Mouse (Mus musculus): ENCODE measurements around the gene Gm11634.
"Not testable (repeated sequence)": the region's sequence is repeated elsewhere in the genome, so short reads cannot be mapped to it uniquely, and the experiment has no call there.

The Gm11634 gene

DNA sequence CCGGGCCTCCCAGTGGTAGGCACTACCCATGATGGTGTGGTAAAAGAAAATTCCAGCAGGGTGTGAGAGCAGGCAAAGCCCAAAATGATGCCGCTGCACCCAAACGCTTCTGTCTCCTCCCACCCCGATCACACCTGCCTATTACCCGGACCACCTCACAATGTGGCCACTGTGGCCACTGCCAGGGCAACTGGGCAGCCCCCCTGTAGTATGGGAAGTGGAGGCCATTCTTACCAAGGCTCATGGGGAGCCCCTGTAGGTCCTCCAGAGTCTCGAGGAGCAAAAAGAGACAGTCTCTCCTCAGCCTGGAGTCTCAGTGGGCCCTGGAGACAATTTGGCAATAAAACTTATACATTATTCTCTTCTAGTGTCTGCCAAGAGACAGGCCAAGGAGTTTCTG is at the start of gene Gm11634:
Gene Gm11634, minus strand, starts transcription at position 101 of the 400 bp plus-strand sequence.
- no peak for DNase-seq

DNA sequence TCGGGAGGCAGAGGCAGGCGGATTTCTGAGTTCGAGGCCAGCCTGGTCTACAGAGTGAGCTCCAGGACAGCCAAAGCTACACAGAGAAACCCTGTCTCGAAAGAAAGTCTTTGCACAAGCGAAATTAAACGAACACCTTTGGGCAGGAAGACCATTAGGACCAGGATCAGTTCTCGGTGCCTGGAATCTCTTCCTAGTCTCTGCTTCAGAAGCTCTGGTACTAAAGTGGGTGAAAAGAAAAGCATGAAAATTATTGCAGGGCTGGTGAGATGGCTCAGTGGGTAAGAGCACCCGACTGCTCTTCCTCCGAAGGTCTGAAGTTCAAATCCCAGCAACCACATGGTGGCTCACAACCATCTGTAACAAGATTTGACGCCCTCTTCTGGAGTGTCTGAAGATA is 48.0 kb upstream of the Gm11634 start:
- DNase-seq, result not testable (repeated sequence)

DNA sequence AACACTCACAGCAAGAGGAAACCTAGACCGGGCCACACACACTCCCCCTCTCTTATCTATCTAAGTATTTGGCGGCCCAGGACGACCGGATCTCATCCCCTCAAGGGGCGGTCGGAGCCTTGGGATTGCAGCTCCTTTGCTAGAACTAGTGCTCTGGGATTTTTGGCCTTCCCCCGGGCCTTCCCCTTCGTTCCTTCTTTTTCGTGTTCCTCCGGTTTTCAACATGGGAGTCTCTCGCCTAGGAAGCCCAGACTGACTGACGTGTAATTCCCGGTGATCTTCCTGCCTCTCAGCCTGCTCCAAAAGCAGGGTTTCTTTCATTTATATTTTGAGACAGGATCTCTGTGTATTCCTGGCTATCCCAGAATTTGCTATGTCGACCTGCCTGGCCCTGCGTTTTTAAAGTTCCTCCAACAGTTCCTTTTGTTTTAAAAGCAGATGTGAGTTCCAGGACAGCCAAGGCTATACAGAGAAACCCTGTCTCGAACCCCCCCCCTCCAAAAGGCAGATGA is 47.3 kb upstream of the Gm11634 start:
- not testable (repeated sequence) for DNase-seq

DNA sequence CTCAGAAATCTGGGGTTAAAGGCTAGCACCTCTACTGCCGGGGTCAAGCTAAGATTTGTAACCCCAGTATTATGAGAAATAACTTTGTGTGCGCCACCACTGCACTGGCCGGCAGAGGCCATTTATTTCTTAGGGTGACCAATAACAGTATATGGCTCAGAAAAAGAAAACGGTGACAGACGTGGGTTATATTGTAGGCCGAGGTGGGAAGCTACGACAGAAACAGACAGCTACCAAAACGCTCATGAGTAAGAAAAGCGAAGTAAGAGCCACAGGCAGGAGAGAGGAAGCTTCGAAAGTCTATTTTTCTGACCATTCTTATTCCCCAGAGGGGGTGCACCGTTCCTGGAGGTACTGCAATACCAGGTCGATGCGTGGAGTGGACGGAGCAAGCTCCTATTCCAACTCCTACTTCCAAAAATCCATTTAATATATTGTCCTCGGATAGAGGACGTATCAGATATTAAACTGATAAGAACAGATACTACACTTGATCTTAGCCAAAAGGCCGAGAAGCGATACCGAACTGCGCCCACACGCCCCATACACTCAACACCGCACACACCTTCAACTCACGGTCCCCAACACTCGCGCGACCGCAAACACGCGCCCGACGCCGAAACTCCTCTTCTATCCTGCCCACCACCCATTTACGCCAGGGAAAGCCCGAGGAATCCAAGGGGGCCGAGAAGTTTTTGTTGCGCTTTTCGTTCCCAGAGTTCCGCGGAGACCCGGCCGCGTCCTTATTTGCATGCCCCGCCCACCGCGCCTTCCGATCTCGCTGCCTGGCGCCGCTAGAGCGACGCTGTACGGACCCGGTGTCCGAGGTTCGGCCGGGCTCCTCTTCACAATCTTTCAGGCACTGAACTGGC is 46.6 kb upstream of the Gm11634 start:
- peak; percentile 67 for DNase-seq

DNA sequence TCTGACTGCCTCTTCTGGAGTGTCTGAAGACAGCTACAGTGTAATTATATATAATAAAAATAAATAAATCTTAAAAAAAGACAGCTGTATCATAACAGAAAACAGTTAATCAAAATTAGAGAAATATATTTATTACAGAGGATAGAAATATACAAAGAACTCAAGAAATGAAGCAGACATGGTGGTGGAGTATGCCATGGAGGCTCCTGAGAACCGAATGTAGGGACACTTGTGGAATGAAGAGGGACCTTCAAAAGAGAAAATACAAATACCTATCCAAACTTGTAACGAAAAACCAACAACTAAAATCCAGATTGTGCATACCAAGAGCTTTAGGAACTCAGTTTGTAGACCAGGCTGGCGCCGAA is 46.0 kb upstream of the Gm11634 start:
- not testable (repeated sequence) for DNase-seq

DNA sequence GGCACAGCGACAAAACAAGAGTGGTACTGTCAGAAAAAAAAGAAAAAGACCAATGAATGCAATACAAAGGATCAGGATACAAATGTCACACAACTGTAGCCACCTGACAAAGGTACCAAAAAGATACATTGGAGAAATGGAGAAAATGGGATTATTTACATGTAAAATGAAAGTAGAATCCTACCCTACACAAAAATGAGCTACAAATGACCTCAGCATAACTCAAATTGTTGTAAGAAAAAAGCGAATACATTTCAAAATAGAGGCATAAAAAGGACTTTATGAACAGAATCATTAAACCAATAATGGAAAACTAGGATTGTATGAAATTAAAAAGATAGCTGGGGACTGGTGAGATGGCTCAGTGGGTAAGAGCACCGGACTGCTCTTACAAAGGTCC is 45.5 kb upstream of the Gm11634 start:
- no peak for DNase-seq

DNA sequence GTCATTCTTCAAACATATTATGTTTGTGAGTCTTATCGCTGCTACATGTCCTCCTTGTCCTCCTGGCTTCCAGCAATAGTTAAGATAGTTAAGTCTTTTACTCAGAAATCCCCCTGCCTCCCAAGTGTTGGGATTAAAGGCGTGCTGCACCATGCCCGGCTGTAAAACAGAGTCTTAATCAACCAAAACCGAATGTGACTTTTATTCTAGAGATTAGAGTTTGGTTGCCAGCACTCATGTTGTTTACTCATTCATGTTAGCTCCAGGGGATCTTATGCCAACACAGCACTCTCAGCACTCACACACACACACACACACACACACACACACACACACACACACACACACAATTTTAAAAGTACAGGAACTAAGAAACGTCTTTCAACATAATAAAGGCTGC is 43.9 kb upstream of the Gm11634 start:
- no peak for DNase-seq

DNA sequence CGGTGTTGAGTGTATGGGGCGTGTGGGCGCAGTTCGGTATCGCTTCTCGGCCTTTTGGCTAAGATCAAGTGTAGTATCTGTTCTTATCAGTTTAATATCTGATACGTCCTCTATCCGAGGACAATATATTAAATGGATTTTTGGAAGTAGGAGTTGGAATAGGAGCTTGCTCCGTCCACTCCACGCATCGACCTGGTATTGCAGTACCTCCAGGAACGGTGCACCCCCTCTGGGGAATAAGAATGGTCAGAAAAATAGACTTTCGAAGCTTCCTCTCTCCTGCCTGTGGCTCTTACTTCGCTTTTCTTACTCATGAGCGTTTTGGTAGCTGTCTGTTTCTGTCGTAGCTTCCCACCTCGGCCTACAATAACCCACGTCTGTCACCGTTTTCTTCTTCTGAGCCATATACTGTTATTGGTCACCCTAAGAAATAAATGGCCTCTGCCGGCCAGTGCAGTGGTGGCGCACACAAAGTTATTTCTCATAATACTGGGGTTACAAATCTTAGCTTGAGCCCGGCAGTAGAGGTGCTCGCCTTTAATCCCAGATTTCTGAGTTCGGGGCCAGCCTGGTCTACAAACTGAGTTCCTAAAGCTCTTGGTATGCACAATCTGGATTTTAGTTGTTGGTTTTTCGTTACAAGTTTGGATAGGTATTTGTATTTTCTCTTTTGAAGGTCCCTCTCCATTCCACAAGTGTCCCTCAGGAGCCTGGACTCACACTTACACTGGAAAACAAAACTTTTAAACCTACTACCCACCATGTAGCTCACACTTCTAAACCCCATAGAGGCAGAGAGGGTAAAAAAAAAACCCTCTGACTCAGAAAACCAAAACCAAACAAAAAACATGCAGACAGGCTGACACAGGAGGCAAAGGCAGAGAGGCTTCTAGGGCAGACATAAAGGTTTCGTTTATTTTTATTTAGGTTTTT is 42.9 kb upstream of the Gm11634 start:
- DNase-seq, result not testable (repeated sequence)

DNA sequence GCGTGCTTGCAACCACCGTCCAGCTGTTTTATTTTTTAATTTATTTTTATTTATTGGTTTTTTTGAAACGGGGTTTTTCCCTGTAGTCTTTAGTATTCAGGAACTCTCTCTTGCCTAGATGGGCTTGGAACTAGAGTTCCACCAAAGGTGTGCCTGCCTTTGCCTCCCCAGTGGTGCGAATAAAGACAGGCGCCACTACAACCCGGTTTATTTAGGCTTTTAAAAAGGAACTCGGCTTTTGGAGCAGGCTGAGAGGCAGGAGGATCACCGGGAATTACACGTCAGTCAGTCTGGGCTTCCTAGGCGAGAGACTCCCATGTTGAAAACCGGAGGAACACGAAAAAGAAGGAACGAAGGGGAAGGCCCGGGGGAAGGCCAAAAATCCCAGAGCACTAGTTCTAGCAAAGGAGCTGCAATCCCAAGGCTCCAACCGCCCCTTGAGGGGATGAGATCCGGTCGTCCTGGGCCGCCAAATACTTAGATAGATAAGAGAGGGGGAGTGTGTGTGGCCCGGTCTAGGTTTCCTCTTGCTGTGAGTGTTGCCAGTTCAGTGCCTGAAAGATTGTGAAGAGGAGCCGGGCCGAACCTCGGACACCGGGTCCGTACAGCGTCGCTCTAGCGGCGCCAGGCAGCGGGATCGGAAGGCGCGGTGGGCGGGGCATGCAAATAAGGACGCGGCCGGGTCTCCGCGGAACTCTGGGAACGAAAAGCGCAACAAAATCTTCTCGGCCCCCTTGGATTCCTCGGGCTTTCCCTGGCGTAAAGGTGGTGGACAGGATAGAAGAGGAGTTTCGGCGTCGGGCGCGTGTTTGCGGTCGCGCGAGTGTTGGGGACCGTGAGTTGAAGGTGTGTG is 42.0 kb upstream of the Gm11634 start:
- peak; percentile 82 for DNase-seq

DNA sequence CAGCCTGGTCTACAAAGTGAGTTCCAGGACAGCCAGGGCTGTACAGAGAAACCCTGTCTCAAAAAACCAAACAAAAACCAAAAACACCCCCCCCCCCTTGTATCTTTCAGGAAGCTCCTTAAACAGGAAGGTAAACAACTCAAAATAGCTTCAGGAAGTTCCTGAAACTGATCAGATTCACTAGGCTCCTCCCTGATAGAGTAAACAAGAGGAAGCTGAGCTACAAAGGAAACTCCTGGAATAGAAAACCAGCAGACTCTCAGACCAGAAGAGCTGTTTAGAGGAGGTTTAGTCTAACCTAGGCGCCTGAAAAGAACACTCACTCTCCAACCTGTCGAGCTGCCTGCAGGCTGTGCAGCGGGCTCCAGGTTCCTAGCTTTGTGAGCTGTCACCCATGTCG is 40.7 kb upstream of the Gm11634 start:
- no peak for DNase-seq

DNA sequence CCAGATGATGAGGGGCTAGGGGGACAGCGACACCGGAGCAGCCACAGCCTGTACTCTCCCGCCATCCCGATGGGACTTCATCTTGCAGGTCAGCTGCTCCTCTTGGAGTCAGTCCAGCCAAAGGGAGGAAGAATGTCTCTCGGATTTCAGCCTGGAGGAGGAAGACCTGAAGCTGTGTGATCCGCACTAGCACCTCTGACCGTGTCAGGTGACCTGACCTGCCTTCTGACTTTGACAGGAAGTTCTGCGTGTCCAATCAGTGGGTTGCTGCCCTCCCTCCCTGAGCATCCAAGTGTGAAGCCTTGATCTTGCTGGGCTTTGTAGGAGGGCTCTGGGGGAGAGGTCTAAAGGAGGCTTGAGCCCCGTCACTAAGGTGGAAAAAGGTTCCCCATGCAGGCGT is 36.6 kb upstream of the Gm11634 start:
- no peak for DNase-seq

DNA sequence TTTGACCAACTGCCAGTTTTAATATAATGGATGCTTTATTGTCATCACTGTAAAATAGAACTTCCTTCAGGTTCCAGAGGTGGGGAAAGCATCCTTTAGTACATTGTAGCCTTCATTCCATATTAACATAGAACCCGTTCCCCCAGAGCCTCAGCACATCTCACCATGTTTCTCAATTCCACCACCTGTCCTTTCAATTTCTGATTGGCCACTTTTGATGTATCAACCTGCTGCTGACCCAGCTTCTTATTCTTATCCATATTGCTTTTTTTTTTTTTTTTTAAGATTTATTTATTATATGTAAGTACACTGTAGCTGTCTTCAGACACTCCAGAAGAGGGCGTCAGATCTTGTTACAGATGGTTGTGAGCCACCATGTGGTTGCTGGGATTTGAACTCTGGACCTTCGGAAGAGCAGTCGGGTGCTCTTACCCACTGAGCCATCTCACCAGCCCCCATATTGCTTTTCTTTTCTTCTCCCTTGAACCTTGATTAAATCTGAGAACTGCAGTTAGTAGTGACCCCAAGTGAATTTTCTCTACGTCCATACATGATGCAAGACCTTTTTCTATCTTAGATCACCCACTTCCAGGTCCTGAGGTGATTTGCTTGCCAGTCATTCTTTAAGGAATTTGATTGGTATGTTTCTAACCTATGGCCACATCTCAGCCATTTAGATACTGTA is 29.8 kb upstream of the Gm11634 start:
- not testable (repeated sequence) for DNase-seq

DNA sequence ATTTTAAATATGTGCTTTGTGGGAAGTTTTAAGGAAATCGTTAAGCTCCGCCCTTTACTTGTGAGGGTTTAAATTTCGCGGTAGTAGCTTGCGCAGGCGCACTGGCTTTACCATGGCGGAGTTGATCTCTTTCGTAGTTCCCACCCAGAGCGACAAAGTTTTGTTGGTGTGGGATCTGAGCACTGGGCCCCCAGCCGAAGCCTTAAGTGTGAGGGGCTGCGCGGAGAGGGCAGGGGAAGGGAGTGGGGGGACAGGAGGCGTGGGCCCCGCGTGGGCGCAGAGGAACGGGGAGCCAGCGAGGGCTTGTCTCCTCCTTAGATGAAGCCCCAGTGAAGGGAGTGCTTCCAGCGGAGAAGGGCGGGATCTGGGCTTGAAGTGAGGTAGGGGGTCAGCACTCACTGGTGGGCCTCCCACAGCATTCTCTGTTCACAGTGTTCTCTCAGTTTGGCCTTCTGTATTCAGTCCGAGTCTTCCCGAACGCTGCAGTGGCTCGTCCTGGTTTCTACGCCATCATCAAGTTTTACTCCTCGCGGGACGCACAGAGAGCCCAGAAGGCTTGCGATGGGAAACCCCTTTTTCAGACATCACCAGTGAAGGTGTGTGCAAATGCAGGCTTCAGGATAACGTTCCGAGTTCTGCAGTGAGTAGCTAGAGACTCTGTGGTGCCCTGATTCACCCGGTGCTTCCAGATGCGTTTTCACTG is 29.0 kb upstream of the Gm11634 start:
- peak; percentile 90 for DNase-seq

DNA sequence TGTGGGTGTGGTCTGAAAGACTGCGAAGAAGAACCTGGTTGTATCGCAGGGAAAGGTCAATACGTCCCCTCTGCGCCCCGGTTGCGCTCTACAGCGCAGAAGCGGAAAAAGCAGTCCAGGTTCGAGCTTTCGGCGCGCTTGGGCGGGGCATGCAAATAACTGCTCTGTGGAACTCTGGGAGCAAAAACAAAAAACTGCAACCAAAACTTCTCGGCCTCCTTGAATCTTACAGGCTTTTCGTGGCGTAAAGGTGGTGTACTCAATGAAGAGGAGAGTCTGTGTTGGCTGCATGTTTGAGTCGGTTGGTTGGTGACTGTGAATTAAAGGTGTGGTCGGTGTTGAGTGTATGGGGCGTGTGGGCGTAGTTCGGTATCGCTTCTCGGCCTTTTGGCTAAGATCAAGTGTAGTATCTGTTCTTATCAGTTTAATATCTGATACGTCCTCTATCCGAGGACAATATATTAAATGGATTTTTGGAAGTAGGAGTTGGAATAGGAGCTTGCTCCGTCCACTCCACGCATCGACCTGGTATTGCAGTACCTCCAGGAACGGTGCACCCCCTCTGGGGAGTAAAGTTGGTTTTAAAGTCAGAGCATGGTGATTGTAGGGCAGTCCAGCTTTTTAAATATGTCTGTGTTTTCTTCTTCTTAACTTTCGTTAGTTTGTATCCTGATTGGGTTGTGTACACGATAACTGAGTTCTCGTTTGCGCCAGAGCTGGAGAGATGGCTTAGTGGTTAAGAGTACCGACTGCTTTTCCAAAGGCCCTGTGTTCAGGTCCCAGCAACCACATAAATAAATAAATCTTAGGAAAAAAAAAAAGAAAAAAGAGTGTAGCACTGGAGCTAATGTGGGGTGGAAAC is 28.2 kb upstream of the Gm11634 start, which contains the start of gene Rdm1:
Gene Rdm1, plus strand, starts transcription at position 201 of the 862 bp plus-strand sequence.
- DNase-seq, result peak; percentile 75

DNA sequence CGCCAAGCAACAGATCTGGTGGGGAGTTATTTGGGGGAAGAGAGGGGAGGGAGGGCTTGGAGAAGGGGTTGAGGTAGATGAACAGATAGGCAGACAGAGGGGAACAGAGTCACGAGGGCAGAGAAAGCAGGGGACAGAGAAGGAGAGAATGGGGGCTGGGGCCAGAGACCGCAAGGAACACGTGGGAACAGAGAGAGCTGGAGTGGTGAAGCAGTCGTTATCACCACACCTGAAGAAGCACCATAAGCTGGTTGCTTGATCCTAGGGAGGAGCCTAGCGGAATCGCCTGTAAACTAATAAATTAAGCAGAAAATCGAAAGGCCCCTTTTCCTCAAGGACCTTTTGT is 27.6 kb upstream of the Gm11634 start:
- DNase-seq, result no peak

DNA sequence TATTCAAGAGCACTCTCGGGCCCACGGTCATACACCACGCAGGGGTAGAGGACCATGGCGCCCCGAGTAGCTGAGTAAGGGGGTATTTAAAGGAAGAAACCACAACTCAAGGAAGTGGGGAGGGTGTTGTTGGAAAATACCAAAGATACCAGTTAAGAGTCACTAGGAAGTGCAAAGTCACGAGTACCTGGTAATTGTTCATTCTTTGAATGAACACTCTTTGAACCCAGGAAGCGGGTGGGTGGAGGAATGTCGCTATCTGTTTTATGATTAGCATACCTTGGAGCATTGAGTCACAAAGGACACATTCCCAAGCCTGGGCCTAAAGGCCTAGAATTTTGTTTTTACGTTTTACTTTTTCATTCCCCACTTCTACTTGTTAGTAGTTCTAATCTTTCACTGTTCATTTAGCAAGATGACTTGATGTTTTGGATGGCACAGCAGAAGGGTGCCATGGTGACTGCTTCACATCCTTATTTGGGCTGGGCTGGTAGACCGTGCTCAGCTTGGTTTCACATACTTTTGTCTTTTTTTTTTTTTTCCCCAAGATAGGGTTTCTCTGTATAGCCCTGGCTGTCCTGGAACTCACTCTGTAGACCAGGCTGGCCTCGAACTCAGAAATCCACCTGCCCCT is 21.1 kb upstream of the Gm11634 start:
- not testable (repeated sequence) for DNase-seq

DNA sequence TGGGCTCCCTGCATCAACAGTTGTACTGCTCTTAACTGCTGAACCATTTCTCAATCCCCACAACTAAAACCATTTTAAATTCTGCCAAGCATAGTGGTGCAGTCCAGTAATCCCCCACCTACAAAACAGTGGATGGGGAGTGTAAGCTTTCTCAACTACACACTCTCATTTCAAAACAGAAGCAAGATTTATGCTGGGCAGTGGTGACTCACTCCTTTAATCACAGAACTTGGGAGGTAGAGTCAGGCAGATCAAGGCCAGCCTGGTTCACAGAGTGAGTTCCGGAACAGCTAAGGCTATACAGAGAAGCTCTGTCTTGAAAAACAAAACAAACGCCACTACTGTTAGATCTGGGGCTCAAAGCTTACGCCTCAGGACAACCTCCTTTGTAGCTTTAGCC is 19.5 kb upstream of the Gm11634 start:
- DNase-seq, result no peak

DNA sequence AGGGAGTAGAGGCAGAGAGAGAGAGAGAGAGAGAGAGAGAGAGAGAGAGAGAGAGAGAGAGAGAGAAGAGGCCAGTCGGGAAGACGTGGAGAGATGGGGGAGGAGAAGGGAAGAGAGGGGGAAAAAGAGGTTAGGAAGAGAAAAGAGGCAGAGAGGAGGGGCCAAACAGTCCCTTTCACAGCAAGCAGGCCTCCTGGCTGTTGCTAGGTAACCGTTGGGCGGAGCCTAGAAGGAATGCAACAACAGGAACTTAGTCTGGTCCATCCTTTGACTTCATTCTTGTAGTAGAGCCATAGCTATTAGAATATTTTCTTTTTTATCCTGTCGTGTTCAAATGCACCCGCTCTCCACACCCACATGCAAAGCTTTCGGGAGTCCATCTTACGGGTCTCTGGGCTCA is 18.8 kb upstream of the Gm11634 start:
- DNase-seq, result peak; percentile 29

DNA sequence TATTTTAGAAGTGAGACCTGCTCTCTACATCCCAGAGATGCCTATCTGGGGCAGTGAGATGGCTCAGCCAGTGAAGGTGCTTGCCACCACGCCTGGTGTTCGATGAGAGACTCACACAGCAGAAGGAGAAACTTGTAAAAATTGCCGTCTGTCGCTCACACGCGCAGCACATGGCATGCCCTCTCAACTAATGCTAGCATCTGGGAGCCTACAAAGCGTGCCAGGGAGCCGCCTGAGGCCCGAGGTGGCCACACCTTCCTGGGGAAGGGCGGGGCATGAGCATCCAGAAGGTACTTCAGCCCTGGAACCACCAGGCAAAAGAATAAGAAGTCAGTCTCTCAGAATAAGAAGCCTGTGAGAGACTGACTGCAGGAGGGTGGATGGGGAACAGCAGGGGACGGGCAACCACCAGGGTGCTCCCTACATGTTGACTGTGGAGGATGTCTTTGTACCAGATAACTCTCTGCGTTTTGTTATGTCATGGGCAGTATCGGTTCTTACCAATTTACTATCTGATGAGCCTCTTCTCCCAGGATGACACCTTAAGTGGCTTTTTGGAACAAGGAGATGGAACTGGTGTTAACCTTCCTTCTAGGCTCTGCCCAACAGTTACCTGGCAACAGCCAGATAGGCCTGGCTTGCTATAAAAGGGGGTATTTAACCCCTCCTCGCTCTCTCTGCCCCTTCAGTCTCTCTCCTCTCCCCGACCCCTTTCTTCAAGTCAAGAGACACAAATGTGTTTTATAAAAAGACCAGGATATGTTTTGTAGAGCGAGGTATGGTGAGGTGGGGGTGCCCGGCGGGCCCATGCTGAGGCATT is 18.1 kb upstream of the Gm11634 start:
- DNase-seq, result no peak

Measured in right cerebral cortex, postnatal 4 days (tissue).